Mouse (Mus musculus) olfactory bulb, adult 2 months (tissue): ENCODE measurements around the gene Nr5a2.

ENCODE experiments used
- CTCF ChIP-seq: fragments of 200-500 bp; IDR thresholded peaks from 2 replicates; pipeline ENCODE4 v1.5.1; 2012; ENCODE audit warnings: low read depth, mild to moderate bottlenecking, low read length, moderate library complexity; ENCODE audit not compliant: insufficient read depth
- POLR2A ChIP-seq: fragments of 200-500 bp; IDR thresholded peaks from 2 replicates; pipeline ENCODE4 v1.6.1; 2012; ENCODE audit warnings: mild to moderate bottlenecking, low read depth, low read length, moderate library complexity; ENCODE audit not compliant: insufficient read depth

- TF ChIP-seq POLR2A (no peak), CTCF (no peak)
Measured at GRCm38 (mm10) chr1:136948511-136949275, 11.6 kb downstream of the Nr5a2 start.
